Mouse (Mus musculus): Measurements from ENCODE around the gene 2610042L04Rik.
"Not testable (repeated sequence)": the region's sequence is repeated elsewhere in the genome, so short reads cannot be mapped to it uniquely, and the experiment has no call there.

Gene 2610042L04Rik

DNA sequence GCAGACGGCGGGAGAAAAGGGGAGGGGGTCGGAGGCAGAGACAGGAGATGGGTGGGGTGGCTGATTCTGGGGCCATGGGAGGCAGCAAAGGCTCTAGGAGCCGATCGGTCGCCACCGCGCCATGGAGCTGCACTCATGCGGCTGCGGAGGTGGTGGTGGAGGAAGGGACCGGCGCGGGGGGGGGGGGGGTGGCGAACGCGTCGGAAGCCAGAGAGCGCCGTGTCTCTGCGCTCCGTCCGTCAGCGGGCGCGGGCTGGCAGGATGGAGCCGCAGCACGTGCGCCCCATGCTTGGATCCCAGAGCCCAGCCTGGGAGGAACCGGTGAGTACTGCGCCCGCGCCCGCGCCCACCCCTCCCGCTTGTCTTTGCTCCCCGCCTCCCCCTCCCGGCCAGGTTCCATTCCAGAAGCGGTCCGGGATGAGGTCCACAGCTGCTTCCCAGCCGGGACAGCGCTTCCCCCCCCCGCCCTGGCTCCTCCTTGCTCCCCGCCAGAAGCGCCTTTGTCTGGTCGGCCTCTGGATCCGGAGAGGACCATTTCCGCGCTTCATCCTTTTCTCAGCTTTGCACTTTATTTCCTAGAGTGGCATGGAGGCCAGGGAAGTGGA lies at the start of gene 2610042L04Rik:
Gene 2610042L04Rik, plus strand, starts transcription at position 288 of the 605 bp plus-strand sequence.
- not testable (repeated sequence) for DNase-seq

DNA sequence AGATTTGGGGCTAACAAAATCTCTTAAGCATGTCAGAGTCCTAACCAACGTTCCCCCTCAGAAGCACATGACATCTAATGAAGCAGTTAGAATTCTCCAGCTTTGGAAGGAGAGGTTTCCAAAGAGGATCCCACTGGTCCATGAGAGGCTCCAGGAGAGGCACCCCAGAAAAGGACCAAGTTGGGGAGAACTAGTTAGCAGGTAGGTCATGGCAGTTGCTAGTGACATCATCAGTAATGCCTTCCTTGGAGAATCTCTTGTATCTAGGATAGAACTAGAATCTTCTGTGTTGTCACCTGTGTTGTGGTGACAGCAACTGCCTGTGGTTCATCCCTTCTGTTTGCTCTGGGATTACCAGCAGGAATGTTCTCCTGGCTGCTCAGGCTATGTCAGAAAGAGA lies 17.6 kb upstream of the 2610042L04Rik start, which contains the start of gene Gm3149:
Gene Gm3149, plus strand, starts transcription at position 301 of the 400 bp plus-strand sequence.
- not testable (repeated sequence) for DNase-seq

DNA sequence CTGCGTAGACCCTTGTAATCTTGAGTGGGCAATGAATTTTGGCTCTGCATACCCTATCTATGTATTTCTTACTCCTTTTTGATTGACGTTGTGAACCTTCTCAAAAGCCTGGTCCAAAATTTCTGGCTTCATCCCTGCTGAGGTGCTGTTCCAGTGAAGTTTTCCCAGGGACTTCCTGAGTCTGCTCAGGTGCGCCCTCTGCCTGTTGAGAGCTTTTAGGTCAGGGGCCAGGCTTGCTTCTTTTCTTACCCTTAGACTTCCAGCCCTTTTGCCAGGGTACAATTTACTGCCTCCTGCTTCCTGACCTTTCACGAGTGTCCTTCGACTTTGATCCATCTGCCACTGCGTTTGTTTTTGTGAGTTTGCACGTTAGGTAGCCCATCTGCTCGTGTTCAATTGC lies 943 bp downstream of the 2610042L04Rik start:
- not testable (repeated sequence) for DNase-seq

- DNase-seq: not testable (repeated sequence)
Observed at GRCm38 (mm10) chr14:4368991-4369390, 34.4 kb downstream of the 2610042L04Rik start.

DNA sequence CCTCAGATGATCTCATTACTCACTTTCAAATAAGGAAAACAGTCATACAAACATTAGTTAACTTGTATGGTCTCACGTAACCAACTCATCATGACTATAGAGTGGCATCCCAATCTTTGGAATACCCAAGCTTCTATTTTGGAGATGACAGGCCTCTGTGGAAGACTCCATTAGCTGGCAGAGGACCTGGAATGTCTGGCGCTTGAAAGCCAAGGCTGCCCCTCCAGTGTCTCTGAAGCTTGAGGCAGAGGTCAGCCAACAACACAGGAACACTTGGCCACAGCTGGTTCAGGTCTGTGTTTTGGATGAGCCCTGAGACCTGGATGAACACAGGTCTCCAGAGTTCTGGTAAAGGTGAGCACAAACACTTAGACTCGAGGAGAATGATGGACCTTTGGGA lies 35.1 kb downstream of the 2610042L04Rik start:
- peak in 1 of 2 experiments; percentile 4 for DNase-seq

GRCm38 (mm10) chr14:4377871-4378270 lies 43.3 kb downstream of the 2610042L04Rik start:
- not testable (repeated sequence) for DNase-seq

GRCm38 (mm10) chr14:4385606-4386005 lies 51.0 kb downstream of the 2610042L04Rik start:
- not testable (repeated sequence) for DNase-seq

DNA sequence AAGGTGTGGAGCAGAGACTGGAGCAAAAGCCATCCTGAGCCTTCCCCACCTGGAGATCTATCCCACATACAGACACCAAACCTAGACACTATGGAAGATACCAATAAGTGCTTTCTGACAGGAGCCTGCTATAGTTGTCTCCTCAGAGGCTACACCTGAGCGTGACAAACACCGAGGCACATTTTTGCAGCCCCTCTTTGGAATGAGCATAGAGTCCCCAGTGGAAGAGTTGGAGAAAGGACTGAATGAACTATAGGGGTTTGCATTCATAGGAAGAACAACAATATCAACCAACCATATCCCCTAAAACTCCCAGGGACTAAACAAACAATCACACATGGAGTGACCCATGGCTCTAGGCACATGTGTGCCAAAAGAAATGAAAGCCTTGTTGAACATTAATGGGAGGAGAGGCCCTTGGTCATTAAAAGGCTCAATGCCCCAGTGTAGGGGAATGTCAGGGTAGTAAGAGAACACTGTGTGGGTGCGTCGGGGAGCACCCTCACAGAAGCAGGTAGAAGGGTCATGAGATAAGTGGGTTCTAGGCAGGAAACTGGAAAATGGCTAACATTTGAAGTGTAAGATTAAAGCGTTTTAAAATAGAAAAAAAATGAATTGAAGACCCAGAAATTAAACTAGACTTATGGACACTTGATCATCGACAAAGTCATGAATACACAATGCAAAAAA lies 58.4 kb downstream of the 2610042L04Rik start:
- not testable (repeated sequence) for DNase-seq

DNA sequence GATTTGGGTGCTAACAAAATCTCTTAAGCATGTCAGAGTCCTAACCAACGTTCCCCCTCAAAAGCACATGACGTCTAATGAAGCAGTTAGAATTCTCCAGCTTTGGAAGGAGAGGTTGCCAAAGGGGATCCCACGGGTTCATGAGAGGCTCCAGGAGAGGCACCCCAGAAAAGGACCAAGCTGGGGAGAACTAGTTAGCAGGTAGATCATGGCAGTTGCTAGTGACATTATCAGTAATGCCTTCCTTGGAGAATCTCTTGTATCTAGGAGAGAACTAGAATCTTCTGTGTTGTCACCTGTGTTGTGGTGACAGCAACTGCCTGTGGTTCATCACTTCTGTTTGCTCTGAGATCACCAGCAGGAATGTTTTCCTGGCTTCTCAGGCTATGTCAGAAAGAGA lies 62.7 kb downstream of the 2610042L04Rik start, which contains the start of gene Gm3159:
Gene Gm3159, plus strand, starts transcription at position 301 of the 400 bp plus-strand sequence.
- not testable (repeated sequence) for DNase-seq

GRCm38 (mm10) chr14:4398624-4399023 lies 64.1 kb downstream of the 2610042L04Rik start:
- not testable (repeated sequence) for DNase-seq

GRCm38 (mm10) chr14:4400115-4400789 lies 65.7 kb downstream of the 2610042L04Rik start:
- not testable (repeated sequence) for DNase-seq

DNA sequence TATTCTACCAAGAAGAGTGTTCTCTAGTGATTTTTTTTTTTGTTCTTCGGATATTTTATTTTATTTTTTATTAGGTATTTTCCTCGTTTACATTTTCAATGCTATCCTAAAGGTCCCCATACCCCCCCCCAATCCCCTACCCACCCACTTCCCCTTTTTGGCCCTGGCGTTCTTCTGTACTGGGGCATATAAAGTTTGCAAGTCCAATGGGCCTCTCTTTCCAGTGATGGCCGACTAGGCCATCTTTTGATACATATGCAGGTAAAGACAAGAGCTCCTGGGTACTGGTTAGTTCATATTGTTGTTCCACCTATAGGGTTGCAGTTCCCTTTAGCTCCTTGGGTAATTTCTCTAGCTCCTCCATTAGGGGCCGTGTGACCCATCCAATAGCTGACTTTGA lies 66.7 kb downstream of the 2610042L04Rik start:
- DNase-seq: not testable (repeated sequence)

GRCm38 (mm10) chr14:4403840-4404239 lies 69.3 kb downstream of the 2610042L04Rik start:
- not testable (repeated sequence) for DNase-seq
